Mouse (Mus musculus) midbrain, embryonic 14.5 days (tissue): ENCODE data around the gene Nfatc4. TPM values are rescaled to one million over a fixed set of nuclear protein-coding genes. Genes with fewer than 3 reads are reported as not detected.
A peak's percentile ranks its signal among the peaks of the same experiment; 100 is the strongest.

Source experiments
- ATAC-seq: fragments of 200-750 bp; cut with Nextera tagmentation; 2 replicates; pipeline ENCODE4 v1.8.0; 2017; ENCODE audit warnings: moderate number of reproducible peaks, moderate library complexity; ENCODE audit not compliant: low FRiP score, low TSS enrichment
- DNase-seq: peaks from one replicate; pipeline ENCODE4 v3.0.0-alpha.2; 2015
- H3K27ac ChIP-seq: fragments of 300-500 bp; sonication (generic); replicated peaks from 2 replicates; pipeline ENCODE4 v1.5.1; 2014; ENCODE audit warnings: mild to moderate bottlenecking, low read depth, low read length, moderate library complexity
- H3K27me3 ChIP-seq: fragments of 300-500 bp; sonication (generic); 2 replicates; pipeline ENCODE4 v1.6.1; 2014; ENCODE audit warnings: low read length, control low read depth, mixed read lengths; ENCODE audit not compliant: control insufficient read depth, insufficient read depth
- H3K36me3 ChIP-seq: fragments of 300-500 bp; sonication (generic); 2 replicates; pipeline ENCODE4 v1.6.1; 2014; ENCODE audit warnings: low read length, control low read depth; ENCODE audit not compliant: control insufficient read depth, insufficient read depth
- H3K4me1 ChIP-seq: fragments of 300-500 bp; sonication (generic); 2 replicates; pipeline ENCODE4 v1.6.1; 2014; ENCODE audit warnings: mild to moderate bottlenecking, antibody characterized with exemption, low read length, control low read depth; ENCODE audit not compliant: control insufficient read depth, insufficient read depth
- H3K4me2 ChIP-seq: fragments of 300-500 bp; sonication (generic); 2 replicates; pipeline ENCODE4 v1.6.1; 2014; ENCODE audit warnings: mild to moderate bottlenecking, low read length, moderate library complexity
- H3K4me3 ChIP-seq: fragments of 300-500 bp; sonication (generic); replicated peaks from 2 replicates; pipeline ENCODE4 v1.5.1; 2014; ENCODE audit warnings: low read depth, low read length
- H3K9ac ChIP-seq: fragments of 300-500 bp; sonication (generic); replicated peaks from 2 replicates; pipeline ENCODE4 v1.6.1; 2014; ENCODE audit warnings: mild to moderate bottlenecking, low read length, moderate library complexity
- H3K9me3 ChIP-seq: fragments of 300-500 bp; sonication (generic); 2 replicates; pipeline ENCODE4 v1.6.1; 2016; ENCODE audit warnings: low read length, control low read depth, mixed read lengths; ENCODE audit not compliant: control insufficient read depth
- WGBS: fragments of 180-500 bp; shearing (Covaris S2); extraction: QIAGEN DNeasy Blood & Tissue Kit; methylation state at CpG from one replicate; pipeline ENCODE4 v1.1.7; 2014; 5-methylcytosine and 5-hydroxymethylcytosine counted together
- polyA plus RNA-seq: library from polyadenylated mRNA; unstranded; fragments of >200 nt; fragmentation: Nextera tagmentation; extraction: Ambion mirVana; gene quantifications from 2 replicates; pipeline ENCODE4 v1.2.1, GENCODE M21; 2014

The Nfatc4 gene
- polyA plus RNA-seq, 1 experiment from 2014 or later, result 8.7 TPM

DNA sequence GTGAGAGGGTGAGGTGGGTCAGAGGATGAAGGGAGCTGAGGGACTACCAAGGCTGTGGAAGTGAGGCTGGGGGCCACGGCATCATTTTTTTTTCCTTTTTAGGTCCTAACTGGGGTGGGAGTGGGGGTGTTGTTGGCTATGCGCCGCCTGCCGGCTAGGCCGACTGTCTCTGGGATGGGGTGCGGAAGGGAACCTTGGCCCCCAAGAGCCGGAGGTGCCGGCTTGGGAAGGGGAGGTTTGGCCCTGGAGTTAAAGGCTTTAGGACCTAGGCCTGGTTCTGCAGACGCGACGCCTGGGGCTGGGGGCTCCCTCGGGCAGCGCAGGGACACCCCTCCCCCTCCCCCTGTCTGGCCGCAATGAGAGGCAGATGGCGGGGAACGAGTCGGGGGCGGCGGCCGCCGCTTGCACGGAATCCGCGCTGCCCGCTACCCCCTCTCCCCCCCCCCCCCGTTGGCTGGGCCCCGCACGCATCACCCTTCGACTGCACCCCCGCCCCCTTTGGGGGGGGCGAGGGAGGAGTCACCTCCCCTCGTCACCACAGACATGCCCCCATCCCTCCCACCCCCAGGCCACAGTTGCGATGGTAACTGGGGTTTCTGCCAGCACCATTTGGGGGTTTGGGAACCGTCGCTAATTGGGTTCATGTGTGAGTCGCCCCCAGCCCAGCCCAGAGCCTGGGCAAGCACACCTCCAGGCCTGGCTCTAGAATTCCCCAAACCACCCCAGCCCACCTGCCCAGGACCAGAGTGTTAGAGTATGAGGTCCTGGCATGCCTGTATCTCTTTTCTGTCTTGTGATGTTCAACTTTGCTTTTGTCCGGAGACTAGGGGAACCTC lies 2.5 kb downstream of the Nfatc4 start:
- H3K9me3 ChIP-seq, result no peaks in the 10 kb centered on the region
- H3K27me3 ChIP-seq, result peaks cover 16% of the 10 kb centered on the region
- H3K4me2 ChIP-seq, result peak overlapping the region; percentile 74
- DNase-seq (peak; percentile 73), ATAC-seq (no peak; the same call in 1 of the 2 replicates)
- H3K4me1 ChIP-seq, result peaks cover 26% of the 10 kb centered on the region
- H3K4me3 ChIP-seq, result peak overlapping the region; percentile 40
- WGBS, result 1% methylated on average over 31 of the region's 37 CpGs
- H3K27ac ChIP-seq, result peak overlapping the region; percentile 45; the same call in 1 of the 2 replicates
- H3K9ac ChIP-seq, result peak overlapping the region; percentile 41
- H3K36me3 ChIP-seq, result no peaks in the 10 kb centered on the region

DNA sequence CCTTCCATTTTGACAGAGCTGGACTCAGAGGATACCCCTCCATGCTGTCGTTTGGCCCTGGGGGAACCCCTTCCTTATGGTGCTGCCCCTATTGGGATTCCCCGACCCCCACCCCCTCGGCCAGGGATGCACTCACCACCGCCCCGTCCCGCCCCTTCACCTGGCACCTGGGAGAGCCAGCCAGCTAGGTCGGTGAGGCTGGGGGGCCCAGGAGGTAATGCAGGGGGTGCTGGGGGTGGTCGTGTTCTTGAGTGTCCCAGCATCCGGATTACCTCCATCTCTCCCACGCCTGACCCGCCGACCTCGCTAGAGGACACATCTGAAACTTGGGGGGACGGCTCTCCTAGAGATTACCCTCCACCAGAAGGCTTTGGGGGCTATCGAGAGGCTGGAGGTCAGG lies 3.2 kb downstream of the Nfatc4 start:
- peak overlapping the region; percentile 74 for H3K4me2 ChIP-seq
- no peaks in the 10 kb centered on the region for H3K36me3 ChIP-seq
- no peak for ATAC-seq
- peaks cover 16% of the 10 kb centered on the region for H3K27me3 ChIP-seq
- 4% methylated on average over 15 of the region's 15 CpGs for WGBS
- peak overlapping the region; percentile 31; the same call in 1 of the 2 replicates for H3K9ac ChIP-seq
- H3K4me1 ChIP-seq, result peaks cover 26% of the 10 kb centered on the region
- peak overlapping the region; percentile 40 for H3K4me3 ChIP-seq
- DNase-seq, result no peak
- no peak overlapping the region for H3K27ac ChIP-seq
- no peaks in the 10 kb centered on the region for H3K9me3 ChIP-seq

- DNase-seq (peak; percentile 55), ATAC-seq (no peak)
- peak overlapping the region; percentile 40 for H3K4me3 ChIP-seq
- no peak overlapping the region for H3K27ac ChIP-seq
- H3K4me1 ChIP-seq, result peaks cover 26% of the 10 kb centered on the region
- no peaks in the 10 kb centered on the region for H3K36me3 ChIP-seq
- H3K9me3 ChIP-seq, result no peaks in the 10 kb centered on the region
- WGBS, result 9% methylated on average over 41 of the region's 41 CpGs
- peak overlapping the region; percentile 74 for H3K4me2 ChIP-seq
- peak overlapping the region; percentile 31 for H3K9ac ChIP-seq
- peaks cover 16% of the 10 kb centered on the region for H3K27me3 ChIP-seq
Observed at GRCm38 (mm10) chr14:55826551-55827340, 3.8 kb downstream of the Nfatc4 start.

GRCm38 (mm10) chr14:55828716-55829263 lies 5.8 kb downstream of the Nfatc4 start:
- ATAC-seq, result no peak
- peaks cover 23% of the 10 kb centered on the region for H3K4me1 ChIP-seq
- no peak overlapping the region for H3K4me2 ChIP-seq
- H3K36me3 ChIP-seq, result no peaks in the 10 kb centered on the region
- whole genome bisulfite sequencing, result 49% methylated on average over 3 of the region's 3 CpGs
- H3K27me3 ChIP-seq, result peaks cover 16% of the 10 kb centered on the region
- no peak for DNase-seq
- H3K9ac ChIP-seq, result no peak overlapping the region
- H3K27ac ChIP-seq, result no peak overlapping the region
- H3K9me3 ChIP-seq, result no peaks in the 10 kb centered on the region
- H3K4me3 ChIP-seq, result no peak overlapping the region

- Histone ChIP-seq H3K27ac (no peak overlapping the region), H3K4me2 (no peak overlapping the region), H3K36me3 (no peaks in the 10 kb centered on the region), H3K4me3 (no peak overlapping the region), H3K27me3 (peaks cover 13% of the 10 kb centered on the region), H3K9ac (no peak overlapping the region), H3K4me1 (peaks cover 21% of the 10 kb centered on the region), H3K9me3 (no peaks in the 10 kb centered on the region)
- WGBS, result 90% methylated on average over 16 of the region's 16 CpGs
- DNase-seq, result no peak
- no peak for ATAC-seq
Observed at GRCm38 (mm10) chr14:55829854-55830253, 6.9 kb downstream of the Nfatc4 start.

DNA sequence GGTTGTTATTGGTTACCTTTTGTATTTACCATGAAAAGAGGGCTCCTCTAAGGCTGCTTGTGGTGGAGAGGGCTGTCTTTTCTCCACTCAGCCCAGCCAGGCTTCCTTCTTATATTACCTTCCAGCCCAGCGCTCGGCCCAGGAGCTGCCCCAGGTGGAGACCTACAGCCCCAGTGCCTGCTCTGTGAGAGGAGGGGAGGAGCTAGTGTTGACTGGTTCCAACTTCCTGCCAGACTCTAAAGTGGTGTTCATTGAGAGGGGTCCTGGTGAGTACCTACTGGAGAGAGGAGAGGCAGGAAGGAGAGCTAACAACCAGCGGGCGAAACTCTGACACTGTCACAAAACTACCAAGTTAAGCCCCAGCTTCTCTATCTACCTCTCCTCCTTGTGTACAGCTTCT lies 7.4 kb downstream of the Nfatc4 start:
- Histone ChIP-seq H3K27me3 (peaks cover 11% of the 10 kb centered on the region; the same call in 1 of the 2 replicates), H3K27ac (no peak overlapping the region), H3K36me3 (no peaks in the 10 kb centered on the region), H3K9ac (no peak overlapping the region), H3K4me2 (no peak overlapping the region), H3K4me1 (peaks cover 16% of the 10 kb centered on the region; the same call in 1 of the 2 replicates), H3K4me3 (no peak overlapping the region), H3K9me3 (no peaks in the 10 kb centered on the region)
- WGBS, result 82% methylated on average over 4 of the region's 4 CpGs
- ATAC-seq (no peak), DNase-seq (no peak)

GRCm38 (mm10) chr14:55833126-55833525 lies 10.2 kb downstream of the Nfatc4 start:
- H3K9me3 ChIP-seq, result no peaks in the 10 kb centered on the region
- H3K27me3 ChIP-seq, result no peaks in the 10 kb centered on the region
- H3K4me2 ChIP-seq, result no peak overlapping the region
- H3K4me1 ChIP-seq, result no peaks in the 10 kb centered on the region
- no peak overlapping the region for H3K9ac ChIP-seq
- ATAC-seq (no peak), DNase-seq (no peak)
- WGBS, result 82% methylated on average over 4 of the region's 4 CpGs
- no peak overlapping the region for H3K27ac ChIP-seq
- H3K36me3 ChIP-seq, result no peaks in the 10 kb centered on the region
- H3K4me3 ChIP-seq, result no peak overlapping the region

DNA sequence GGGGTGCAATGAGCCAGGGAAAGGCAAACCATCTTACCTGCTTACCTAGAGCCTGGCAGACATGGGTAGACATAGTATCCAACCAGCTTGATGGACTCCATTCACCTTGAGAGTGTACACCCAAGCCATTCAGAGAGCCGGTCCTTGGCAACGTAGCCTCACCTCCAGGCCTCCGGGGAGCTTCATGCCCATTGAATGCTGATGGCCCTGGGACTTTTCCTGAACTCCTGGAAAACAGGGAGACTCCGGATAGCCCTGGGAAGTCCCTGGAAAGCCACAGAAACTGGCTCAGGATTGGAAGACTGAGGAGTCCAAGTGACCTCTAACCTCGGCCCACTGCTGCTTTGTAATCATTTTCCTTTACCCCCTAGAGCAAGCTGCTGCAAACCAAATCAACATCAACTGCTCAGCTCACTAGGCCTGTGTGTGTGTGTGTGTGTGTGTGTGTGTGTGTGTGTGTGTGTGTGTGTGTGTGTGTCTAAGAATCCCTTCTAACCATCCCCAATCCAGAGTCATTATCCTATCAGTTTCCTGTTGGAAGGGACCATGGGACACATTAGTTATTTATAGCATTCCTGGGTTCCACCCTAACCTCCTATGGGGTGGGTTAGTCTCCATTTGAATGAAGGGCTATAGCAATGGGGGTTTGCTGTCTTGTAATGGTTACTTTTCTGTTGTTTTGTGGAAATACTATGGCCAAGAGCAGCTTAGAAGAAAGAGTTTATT lies 12.0 kb downstream of the Nfatc4 start:
- DNase-seq (no peak), ATAC-seq (no peak)
- H3K9me3 ChIP-seq, result no peaks in the 10 kb centered on the region
- H3K27ac ChIP-seq, result no peak overlapping the region
- no peak overlapping the region for H3K9ac ChIP-seq
- H3K4me3 ChIP-seq, result no peak overlapping the region
- H3K4me1 ChIP-seq, result no peaks in the 10 kb centered on the region
- H3K27me3 ChIP-seq, result no peaks in the 10 kb centered on the region
- 69% methylated on average over 5 of the region's 5 CpGs for WGBS
- H3K36me3 ChIP-seq, result no peaks in the 10 kb centered on the region
- no peak overlapping the region for H3K4me2 ChIP-seq
